Mouse (Mus musculus) thymus, adult 18-20 months (tissue): ENCODE results near the gene Olfr849.

ENCODE experiments used
- DNase-seq, 2 experiments: peaks; one replicate each; pipeline ENCODE4 v3.0.0; 2022; ENCODE audit warnings: mixed read lengths in 2 of 2

Gene Olfr849

DNA sequence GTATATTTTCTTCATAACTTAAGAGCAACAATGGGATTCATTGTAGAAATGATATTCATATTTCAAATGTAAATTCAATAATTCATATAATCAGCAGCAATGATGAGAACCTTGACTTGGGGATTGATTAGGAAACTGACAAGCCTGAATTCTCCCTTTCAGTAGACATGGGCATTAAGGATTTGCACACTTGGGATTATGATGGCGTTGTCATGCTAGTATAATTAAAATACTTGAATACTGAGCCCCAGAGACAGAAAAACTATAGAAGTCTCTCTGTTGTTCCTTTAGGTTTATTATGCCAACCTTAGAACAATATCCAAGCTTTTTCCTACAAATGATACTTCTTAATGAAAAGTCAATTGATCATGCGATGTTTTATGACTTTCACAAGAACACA is at the start of gene Olfr849:
Olfr849 (plus strand) TSS at position 301 of the 400 bp plus-strand sequence.
- no peak for DNase-seq

DNA sequence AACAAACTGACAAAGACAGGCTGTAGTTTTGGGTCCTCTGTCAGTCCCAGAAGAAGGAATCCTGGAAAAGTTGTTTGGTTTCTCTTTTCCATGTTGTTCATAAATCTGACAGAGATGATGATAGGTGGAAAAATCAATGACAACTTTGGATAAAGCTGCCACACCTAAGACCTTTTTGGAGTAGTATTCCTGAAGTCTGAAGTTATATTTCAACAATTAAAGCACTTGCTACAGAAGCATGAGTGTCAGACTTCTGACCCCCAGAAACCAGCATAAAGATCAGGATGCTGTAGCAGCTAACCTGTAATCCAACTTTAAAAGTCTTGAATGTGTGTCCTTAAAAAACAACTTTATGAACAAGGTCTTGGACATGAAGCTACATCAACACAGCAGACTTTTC is 38.1 kb downstream of the Olfr849 start, which contains the start of gene Olfr850:
Olfr850 (minus strand) TSS at position 101 of the 400 bp plus-strand sequence.
- no peak for DNase-seq

DNA sequence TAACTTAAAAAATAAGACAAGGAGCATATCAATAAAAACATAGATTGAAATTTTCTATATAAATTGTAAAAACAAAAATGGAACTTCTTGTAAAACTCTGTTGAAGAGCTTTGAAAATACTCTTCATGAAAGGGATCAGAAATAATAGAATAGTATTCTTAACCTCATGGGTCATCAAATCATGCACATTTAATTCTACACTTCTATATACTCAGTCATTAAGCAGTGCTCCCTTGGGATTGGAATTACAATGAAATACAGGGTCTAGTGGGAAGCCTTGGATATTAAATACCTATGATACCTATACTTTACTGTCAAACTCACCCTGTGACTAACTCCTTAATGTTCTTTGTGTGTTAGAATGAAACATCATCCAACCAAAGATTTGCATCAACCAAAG is 52.9 kb downstream of the Olfr849 start, which contains the start of gene Olfr851:
Olfr851 (plus strand) TSS at position 301 of the 400 bp plus-strand sequence.
- no peak for DNase-seq
